Comparison of ENCODE assay signal across 24 mouse cellular contexts in the genomic region with DNA sequence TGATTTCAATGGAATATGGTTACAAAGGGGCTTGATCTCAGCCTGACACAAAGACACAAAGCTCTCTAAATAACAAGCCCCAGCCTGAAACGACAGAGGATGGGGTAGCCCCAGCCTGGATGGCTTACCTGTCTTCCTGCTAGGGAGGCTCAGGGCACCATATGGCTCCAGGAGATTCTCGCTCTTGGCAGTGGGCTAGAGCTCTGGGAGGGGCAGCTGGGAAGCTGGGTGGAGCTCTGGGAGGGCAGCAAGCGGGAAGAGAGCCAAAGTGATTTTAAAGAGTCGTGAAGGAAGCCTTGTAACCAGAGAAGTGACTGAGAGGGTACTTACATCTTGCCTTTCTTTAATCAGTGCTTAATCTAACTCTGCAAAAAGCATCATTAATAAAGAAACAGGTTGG. TPM values are rescaled to one million over a fixed set of nuclear protein-coding genes. Genes with fewer than 3 reads are reported as not detected.
DNase-seq lines count a peak whose midpoint lies in the region; ATAC-seq lines count a peak whose summit lies in the region.
"Had no signal": no experiment of that assay in that cellular context is flagged by ENCODE, and none has a peak within 500 bp of the region (broad histone marks: within the 10 kb centered on the region; RNA-seq: fewer than 3 reads in every experiment).

Scn11a (minus strand) TSS at position 160 of the 400 bp plus-strand sequence.

- no peak within 1 kb of the TSS for H3K4me3 ChIP-seq in forebrain, embryonic 14.5 days (ENCODE audit: low read depth, low read length)
- H3K4me3 ChIP-seq in forebrain, embryonic 13.5 days, result no peak within 1 kb of the TSS
- H3K4me3 ChIP-seq in embryonic facial prominence, embryonic 14.5 days (ENCODE audit: low read depth, low read length), result no peak within 1 kb of the TSS
- H3K4me3 ChIP-seq: embryonic facial prominence, embryonic 15.5 days; heart, adult 2 months; heart, embryonic 10.5 days; heart, embryonic 13.5 days; hindbrain, embryonic 12.5 days; hindbrain, embryonic 15.5 days; intestine, embryonic 15.5 days had no signal

- H3K9me3 ChIP-seq in forebrain, embryonic 14.5 days (replicated peaks; ENCODE audit: control insufficient read depth, low read length), result no peaks in the 10 kb centered on the region
- H3K9me3 ChIP-seq in forebrain, embryonic 13.5 days (replicated peaks), result no peaks in the 10 kb centered on the region
- H3K9me3 ChIP-seq in embryonic facial prominence, embryonic 14.5 days (ENCODE audit: control insufficient read depth, low read length), result no peaks in the 10 kb centered on the region
- H3K9me3 ChIP-seq: embryonic facial prominence, embryonic 15.5 days; heart, embryonic 10.5 days; heart, embryonic 13.5 days; hindbrain, embryonic 12.5 days; hindbrain, embryonic 15.5 days; intestine, embryonic 15.5 days had no signal

- no peaks in the 10 kb centered on the region for H3K27me3 ChIP-seq in forebrain, embryonic 14.5 days (replicated peaks; ENCODE audit: control insufficient read depth, insufficient read depth, low read length)
- no peaks in the 10 kb centered on the region for H3K27me3 ChIP-seq in forebrain, embryonic 13.5 days
- H3K27me3 ChIP-seq in embryonic facial prominence, embryonic 14.5 days (replicated peaks; ENCODE audit: control insufficient read depth, insufficient read depth, low read length), result no peaks in the 10 kb centered on the region
- H3K27me3 ChIP-seq: embryonic facial prominence, embryonic 15.5 days; heart, embryonic 13.5 days; hindbrain, embryonic 12.5 days; hindbrain, embryonic 15.5 days; intestine, embryonic 15.5 days had no signal

- WGBS in forebrain, embryonic 14.5 days, result 40% methylated on average over 4 of the region's 4 CpGs
- 40% methylated on average over 4 of the region's 4 CpGs for WGBS in forebrain, embryonic 13.5 days
- 31% methylated on average over 4 of the region's 4 CpGs for WGBS in embryonic facial prominence, embryonic 14.5 days

- peaks cover 3% of the 10 kb centered on the region for H3K4me1 ChIP-seq in forebrain, embryonic 14.5 days (ENCODE audit: control insufficient read depth, insufficient read depth, low read length)
- peaks cover 17% of the 10 kb centered on the region for H3K4me1 ChIP-seq in forebrain, embryonic 13.5 days
- H3K4me1 ChIP-seq in embryonic facial prominence, embryonic 14.5 days (ENCODE audit: control insufficient read depth, insufficient read depth, low read length), result 0 out of 2 replicates have a peak, but pooled peaks cover 3% of the 10 kb centered on the region
- H3K4me1 ChIP-seq: hindbrain, embryonic 12.5 days; intestine, embryonic 15.5 days had no signal

- DNase-seq in cerebellum, postnatal 25 days, result peak; percentile 33 to 47
- no peak for DNase-seq in cerebellum, adult 11 months
- peak; percentile 50 for DNase-seq in forebrain, embryonic 14.5 days (ENCODE audit: low spot score)
- peak; percentile 48 for DNase-seq in embryonic facial prominence, embryonic 14.5 days (ENCODE audit: low spot score)
- no peak for DNase-seq in urinary bladder, postnatal 36 days (ENCODE audit: low spot score in 2 of 2)
- DNase-seq: adrenal gland, adult 2 months; adrenal gland, postnatal 14 days; gastrocnemius, postnatal 10 days; gastrocnemius, postnatal 36 days; heart, adult 2 months; heart, postnatal 14 days; heart, postnatal 4 days; kidney, adult 11 months; kidney, adult 8-10 months had no signal

- peak; percentile 60; the same call in 1 of the 2 replicates for ATAC-seq in forebrain, embryonic 14.5 days
- no peak for ATAC-seq in forebrain, embryonic 13.5 days
- ATAC-seq in embryonic facial prominence, embryonic 14.5 days (ENCODE audit: low read depth), result peak; percentile 86
- ATAC-seq: CD4-positive, CD25-positive, alpha-beta regulatory T cell, adult 4 months; forebrain, embryonic 16.5 days; intestine, embryonic 15.5 days had no signal

- H3K36me3 ChIP-seq in forebrain, embryonic 14.5 days (ENCODE audit: control insufficient read depth, insufficient read depth, low read length), result no peaks in the 10 kb centered on the region
- no peaks in the 10 kb centered on the region for H3K36me3 ChIP-seq in forebrain, embryonic 13.5 days (ENCODE audit: poor library complexity, severe bottlenecking)
- H3K36me3 ChIP-seq in embryonic facial prominence, embryonic 14.5 days (ENCODE audit: control insufficient read depth, insufficient read depth, low read length), result no peaks in the 10 kb centered on the region
- H3K36me3 ChIP-seq: embryonic facial prominence, embryonic 15.5 days; heart, embryonic 10.5 days; heart, embryonic 13.5 days; hindbrain, embryonic 12.5 days; hindbrain, embryonic 15.5 days; intestine, embryonic 15.5 days had no signal

- H3K9ac ChIP-seq in forebrain, embryonic 14.5 days (ENCODE audit: low read length), result no peak within 1 kb of the TSS
- H3K9ac ChIP-seq in forebrain, embryonic 13.5 days, result no peak within 1 kb of the TSS
- H3K9ac ChIP-seq in embryonic facial prominence, embryonic 14.5 days (ENCODE audit: low read depth, low read length), result no peak within 1 kb of the TSS
- H3K9ac ChIP-seq: embryonic facial prominence, embryonic 15.5 days; heart, embryonic 13.5 days; hindbrain, embryonic 12.5 days; hindbrain, embryonic 15.5 days; intestine, embryonic 15.5 days had no signal

- no peak within 1 kb of the TSS for H3K4me2 ChIP-seq in forebrain, embryonic 14.5 days (ENCODE audit: low read length)
- no peak within 1 kb of the TSS for H3K4me2 ChIP-seq in forebrain, embryonic 13.5 days
- no peak within 1 kb of the TSS for H3K4me2 ChIP-seq in embryonic facial prominence, embryonic 14.5 days (ENCODE audit: low read depth, low read length)
- H3K4me2 ChIP-seq: embryonic facial prominence, embryonic 15.5 days; hindbrain, embryonic 12.5 days; hindbrain, embryonic 15.5 days; intestine, embryonic 15.5 days had no signal

- 0 out of 2 replicates have a peak within 1 kb of the TSS, but pooled peaks have one; percentile 27 for H3K27ac ChIP-seq in forebrain, embryonic 14.5 days (ENCODE audit: low read depth, low read length)
- no peak within 1 kb of the TSS for H3K27ac ChIP-seq in forebrain, embryonic 13.5 days
- no peak within 1 kb of the TSS for H3K27ac ChIP-seq in embryonic facial prominence, embryonic 14.5 days (replicated peaks; ENCODE audit: low read depth, low read length)
- H3K27ac ChIP-seq: embryonic facial prominence, embryonic 15.5 days; heart, adult 2 months; heart, embryonic 10.5 days; heart, embryonic 13.5 days; hindbrain, embryonic 12.5 days; hindbrain, embryonic 15.5 days; intestine, embryonic 15.5 days had no signal

RNA-seq across cellular contexts. Expression of gene Scn11a, which starts in this region (rescaled TPM):
- 0.14 and 0.15 TPM in 2 replicates for polyA plus RNA-seq in forebrain, embryonic 14.5 days (2014; fragmentation: Nextera tagmentation; extraction: Ambion mirVana)
- polyA plus RNA-seq in forebrain, embryonic 13.5 days (2015; fragmentation: Nextera tagmentation; extraction: Ambion mirVana), result 0.30 and 0.38 TPM in 2 replicates
- 0.38 and 0.89 TPM in 2 replicates for polyA plus RNA-seq in embryonic facial prominence, embryonic 14.5 days (2014; fragmentation: Nextera tagmentation; extraction: Ambion mirVana)
- polyA plus RNA-seq: adrenal gland, adult 2 months; heart, embryonic 13.5 days; heart, embryonic 16.5 days; intestine, embryonic 15.5 days had no signal

Comparison
In these comparisons a context has a peak if more than half of its experiments do, and no peak if none do; other contexts are left out.
1. DNase-seq: peak in cerebellum, postnatal 25 days (2 of 2); none in cerebellum, adult 11 months (single experiment) and urinary bladder, postnatal 36 days (0 of 2).
2. Peak in DNase-seq, ATAC-seq and H3K27ac ChIP-seq in forebrain, embryonic 14.5 days; RNA of the gene not detected or under 1 TPM.
3. Peak in DNase-seq and ATAC-seq in embryonic facial prominence, embryonic 14.5 days; RNA of the gene not detected or under 1 TPM.